Mouse (Mus musculus) kidney, adult 2 months (tissue): ENCODE measurements at regions not wholly inside any gene's neighbourhood (a gene's known extent, or its start where the extent isn't known, plus 50 kb on each side); places are given as distances from the start of the nearest gene placed in this dataset.

ENCODE experiments used
- CTCF ChIP-seq: fragments of 200-500 bp; conservative IDR thresholded peaks from 2 replicates; pipeline ENCODE4 v1.5.1; 2011; ENCODE audit warnings: low read depth, mild to moderate bottlenecking, control low read depth, low read length, moderate library complexity, mixed read lengths; ENCODE audit not compliant: insufficient read depth, insufficient read length
- POLR2A ChIP-seq: fragments of 200-500 bp; IDR thresholded peaks from one replicate; pipeline ENCODE4 v1.6.1; 2011; ENCODE audit warnings: low read depth, low read length, control low read depth

GRCm38 (mm10) chr3:39637924-39638323, 751.2 kb downstream of the Fat4 start:
- TF ChIP-seq CTCF (no peak), POLR2A (no peak)
